Mouse (Mus musculus): Measurements from ENCODE around the gene Arl4c. TPM values are rescaled to one million over a fixed set of nuclear protein-coding genes. Genes with fewer than 3 reads are reported as not detected.

Gene Arl4c
- polyA plus RNA-seq, 1 experiment from 2014 or later, result 11.8 TPM

DNA sequence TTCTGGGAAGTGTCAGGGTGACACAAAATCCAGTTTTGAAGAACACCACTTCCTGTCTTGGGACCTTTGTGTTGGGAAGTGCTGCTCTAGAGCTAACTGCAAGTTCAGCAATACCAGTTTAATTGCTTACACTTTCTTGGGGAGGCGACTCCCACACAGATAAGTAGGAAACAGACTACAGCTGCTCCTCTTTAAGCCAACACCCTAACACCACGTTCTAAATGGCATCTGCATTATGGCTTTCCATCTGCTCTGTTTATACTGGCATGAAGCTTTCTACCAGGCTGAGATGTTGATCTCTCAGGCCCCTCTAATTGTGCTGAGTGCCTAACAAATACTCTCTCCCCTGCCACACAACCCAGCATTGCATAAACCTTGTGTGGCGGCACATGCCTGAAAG, 36.9 kb upstream of the Arl4c start:
- no peak overlapping the region for H3K4me2 ChIP-seq (ENCODE audit: low read depth)
- no peak for ATAC-seq (ENCODE audit: insufficient read depth, low FRiP score, low TSS enrichment)
- no peak for DNase-seq (ENCODE audit: low spot score)
- 73% methylated on average over 3 of the region's 3 CpGs for WGBS
- no peaks in the 10 kb centered on the region for H3K9me3 ChIP-seq (ENCODE audit: control insufficient read depth, low read length)
- H3K9ac ChIP-seq (ENCODE audit: low read length), result no peak overlapping the region
- no peak overlapping the region for H3K27ac ChIP-seq (ENCODE audit: low read depth, low read length)
- no peaks in the 10 kb centered on the region for H3K36me3 ChIP-seq (ENCODE audit: control insufficient read depth, insufficient read depth, low read length)
- H3K4me3 ChIP-seq (ENCODE audit: low read depth, low read length), result no peak overlapping the region
- H3K27me3 ChIP-seq (ENCODE audit: control insufficient read depth, insufficient read depth, low read length), result no peaks in the 10 kb centered on the region
- no peaks in the 10 kb centered on the region for H3K4me1 ChIP-seq (ENCODE audit: control insufficient read depth, insufficient read depth, low read length)

DNA sequence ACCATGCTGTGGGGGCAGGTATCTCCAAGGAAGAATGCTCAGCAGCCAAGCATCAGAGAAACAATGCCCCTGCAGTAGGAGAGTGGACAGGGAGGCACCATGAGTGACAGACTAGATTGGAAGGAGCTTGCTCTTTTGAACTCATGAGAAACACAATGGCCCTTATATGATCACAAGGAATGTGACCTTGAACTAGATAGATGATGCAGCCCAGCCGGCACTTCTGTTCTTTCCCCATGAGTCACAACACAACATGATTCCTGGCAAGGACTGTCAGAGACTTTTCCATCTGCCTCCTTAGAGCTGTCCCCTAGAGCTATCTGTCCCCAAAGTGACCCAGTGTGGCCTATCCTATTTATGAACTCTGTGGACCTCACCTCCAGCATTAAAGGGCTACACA, 27.5 kb upstream of the Arl4c start:
- no peak overlapping the region for H3K4me2 ChIP-seq (ENCODE audit: low read depth)
- no peak overlapping the region for H3K4me3 ChIP-seq (ENCODE audit: low read depth, low read length)
- ATAC-seq (ENCODE audit: insufficient read depth, low FRiP score, low TSS enrichment) (no peak), DNase-seq (ENCODE audit: low spot score) (no peak)
- no peaks in the 10 kb centered on the region for H3K36me3 ChIP-seq (ENCODE audit: control insufficient read depth, insufficient read depth, low read length)
- no peaks in the 10 kb centered on the region for H3K27me3 ChIP-seq (ENCODE audit: control insufficient read depth, insufficient read depth, low read length)
- H3K4me1 ChIP-seq (ENCODE audit: control insufficient read depth, insufficient read depth, low read length), result no peaks in the 10 kb centered on the region
- no peak overlapping the region for H3K27ac ChIP-seq (ENCODE audit: low read depth, low read length)
- no peaks in the 10 kb centered on the region for H3K9me3 ChIP-seq (ENCODE audit: control insufficient read depth, low read length)
- WGBS, result 77% methylated on average over 1 of the region's 1 CpGs
- H3K9ac ChIP-seq (ENCODE audit: low read length), result no peak overlapping the region

DNA sequence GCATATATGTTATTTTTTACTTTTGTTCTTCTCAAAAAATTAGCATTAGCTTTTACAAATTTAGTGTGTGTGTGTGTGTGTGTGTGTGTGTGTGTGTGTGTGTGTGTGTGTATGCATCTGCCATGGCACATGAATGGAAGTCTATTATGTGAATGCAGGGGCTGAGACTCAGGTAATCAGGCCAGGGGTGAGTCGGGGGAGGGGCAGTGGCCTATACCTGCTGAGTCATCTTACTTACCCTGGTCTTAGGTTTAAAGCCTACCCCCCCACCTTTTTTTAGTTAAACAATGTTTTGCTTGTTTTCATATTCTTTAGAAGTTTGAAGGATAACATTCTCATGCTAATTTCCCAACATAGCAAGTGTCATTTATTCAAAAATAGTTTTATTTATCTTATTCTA, 25.3 kb upstream of the Arl4c start:
- DNase-seq (ENCODE audit: low spot score) (no peak), ATAC-seq (ENCODE audit: insufficient read depth, low FRiP score, low TSS enrichment) (no peak)
- 94% methylated on average over 1 of the region's 1 CpGs for WGBS
- no peak overlapping the region for H3K27ac ChIP-seq (ENCODE audit: low read depth, low read length)
- H3K36me3 ChIP-seq (ENCODE audit: control insufficient read depth, insufficient read depth, low read length), result no peaks in the 10 kb centered on the region
- no peak overlapping the region for H3K4me3 ChIP-seq (ENCODE audit: low read depth, low read length)
- H3K27me3 ChIP-seq (ENCODE audit: control insufficient read depth, insufficient read depth, low read length), result no peaks in the 10 kb centered on the region
- H3K9me3 ChIP-seq (ENCODE audit: control insufficient read depth, low read length), result no peaks in the 10 kb centered on the region
- no peaks in the 10 kb centered on the region for H3K4me1 ChIP-seq (ENCODE audit: control insufficient read depth, insufficient read depth, low read length)
- H3K9ac ChIP-seq (ENCODE audit: low read length), result no peak overlapping the region
- H3K4me2 ChIP-seq (ENCODE audit: low read depth), result no peak overlapping the region

DNA sequence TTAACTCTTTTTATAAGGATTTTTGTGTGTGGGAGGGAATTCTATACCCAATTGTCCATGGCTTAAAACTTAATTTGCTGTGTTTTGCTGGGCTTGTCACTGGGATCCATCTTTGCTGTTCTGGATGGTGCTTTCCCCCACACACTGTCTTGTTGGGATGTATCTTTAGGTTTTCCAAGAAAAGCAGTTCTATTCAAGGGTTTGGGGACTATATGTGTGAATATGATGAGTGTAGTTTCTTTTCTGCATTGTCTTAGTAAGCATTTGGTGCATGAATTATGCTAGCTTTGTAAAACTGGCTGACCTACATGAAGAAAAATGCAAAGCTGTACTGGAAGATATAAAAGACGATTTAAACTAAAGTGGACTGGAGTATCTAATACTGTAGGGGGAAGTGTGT, 23.7 kb upstream of the Arl4c start:
- Histone ChIP-seq H3K9ac (ENCODE audit: low read length) (no peak overlapping the region), H3K9me3 (ENCODE audit: control insufficient read depth, low read length) (no peaks in the 10 kb centered on the region), H3K27me3 (ENCODE audit: control insufficient read depth, insufficient read depth, low read length) (no peaks in the 10 kb centered on the region), H3K36me3 (ENCODE audit: control insufficient read depth, insufficient read depth, low read length) (no peaks in the 10 kb centered on the region), H3K4me2 (ENCODE audit: low read depth) (no peak overlapping the region), H3K27ac (ENCODE audit: low read depth, low read length) (no peak overlapping the region), H3K4me1 (ENCODE audit: control insufficient read depth, insufficient read depth, low read length) (no peaks in the 10 kb centered on the region), H3K4me3 (ENCODE audit: low read depth, low read length) (no peak overlapping the region)
- 92% methylated on average over 1 of the region's 1 CpGs for WGBS
- ATAC-seq (ENCODE audit: insufficient read depth, low FRiP score, low TSS enrichment), result no peak
- no peak for DNase-seq (ENCODE audit: low spot score)

DNA sequence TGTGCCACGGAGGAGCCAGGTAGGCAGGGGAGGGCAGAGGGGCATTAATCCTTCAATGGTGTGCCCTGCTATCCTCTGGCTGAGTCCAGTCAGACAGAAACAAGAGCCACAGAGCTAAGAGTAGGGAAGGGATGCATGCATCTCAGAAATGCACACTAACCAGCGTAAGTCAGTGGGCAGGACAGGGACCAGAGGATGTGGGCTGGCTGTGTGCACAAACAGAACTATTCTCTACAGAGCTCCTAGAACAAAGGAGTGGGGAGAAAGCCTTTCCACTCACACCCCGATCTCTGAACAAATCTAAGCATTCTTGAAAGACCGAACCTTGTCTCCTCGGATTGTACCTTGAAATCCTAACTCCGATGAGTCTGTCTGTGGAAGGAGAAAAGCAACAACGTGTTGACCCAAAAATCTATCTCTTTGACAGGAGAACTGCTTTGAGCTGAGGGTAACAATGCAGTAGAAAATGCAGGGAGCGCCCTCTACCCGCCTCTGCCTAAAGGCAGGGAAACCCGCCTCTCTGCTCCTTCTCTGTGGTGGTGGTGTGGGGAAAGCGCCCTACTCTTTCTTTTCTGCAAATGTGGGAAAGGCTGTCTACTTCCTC, 18.7 kb upstream of the Arl4c start:
- DNase-seq (ENCODE audit: low spot score) (no peak), ATAC-seq (ENCODE audit: insufficient read depth, low FRiP score, low TSS enrichment) (no peak)
- Histone ChIP-seq H3K9ac (ENCODE audit: low read length) (no peak overlapping the region), H3K27me3 (ENCODE audit: control insufficient read depth, insufficient read depth, low read length) (no peaks in the 10 kb centered on the region), H3K4me1 (ENCODE audit: control insufficient read depth, insufficient read depth, low read length) (no peaks in the 10 kb centered on the region), H3K9me3 (ENCODE audit: control insufficient read depth, low read length) (no peaks in the 10 kb centered on the region), H3K4me2 (ENCODE audit: low read depth) (no peak overlapping the region), H3K36me3 (ENCODE audit: control insufficient read depth, insufficient read depth, low read length) (no peaks in the 10 kb centered on the region), H3K27ac (ENCODE audit: low read depth, low read length) (no peak overlapping the region), H3K4me3 (ENCODE audit: low read depth, low read length) (no peak overlapping the region)
- 49% methylated on average over 11 of the region's 11 CpGs for WGBS

DNA sequence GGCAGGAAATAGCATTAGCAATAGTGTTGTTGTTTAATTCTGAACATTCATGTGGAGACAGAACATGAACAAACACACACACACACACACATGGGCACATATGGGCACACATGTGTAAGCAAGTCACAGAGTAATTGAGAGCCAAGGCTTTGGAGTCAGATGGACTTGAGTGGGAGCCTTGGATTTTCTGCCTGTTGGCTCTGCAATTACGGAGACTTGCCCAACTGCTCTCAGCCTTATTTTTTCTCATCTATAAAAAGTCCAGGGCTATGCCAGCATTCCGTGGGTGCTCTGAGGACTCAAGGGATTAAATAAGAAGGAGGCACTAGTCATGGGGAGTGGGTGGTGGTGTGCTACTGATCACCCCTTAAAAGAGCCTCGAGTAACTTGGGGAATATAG, 16.5 kb upstream of the Arl4c start:
- H3K27me3 ChIP-seq (ENCODE audit: control insufficient read depth, insufficient read depth, low read length), result no peaks in the 10 kb centered on the region
- DNase-seq (ENCODE audit: low spot score), result no peak
- H3K9me3 ChIP-seq (ENCODE audit: control insufficient read depth, low read length), result no peaks in the 10 kb centered on the region
- no peak for ATAC-seq (ENCODE audit: insufficient read depth, low FRiP score, low TSS enrichment)
- H3K4me3 ChIP-seq (ENCODE audit: low read depth, low read length), result no peak overlapping the region
- H3K27ac ChIP-seq (ENCODE audit: low read depth, low read length), result no peak overlapping the region
- no peaks in the 10 kb centered on the region for H3K36me3 ChIP-seq (ENCODE audit: control insufficient read depth, insufficient read depth, low read length)
- H3K4me2 ChIP-seq (ENCODE audit: low read depth), result no peak overlapping the region
- 83% methylated on average over 3 of the region's 3 CpGs for WGBS
- H3K9ac ChIP-seq (ENCODE audit: low read length), result no peak overlapping the region
- no peaks in the 10 kb centered on the region for H3K4me1 ChIP-seq (ENCODE audit: control insufficient read depth, insufficient read depth, low read length)

DNA sequence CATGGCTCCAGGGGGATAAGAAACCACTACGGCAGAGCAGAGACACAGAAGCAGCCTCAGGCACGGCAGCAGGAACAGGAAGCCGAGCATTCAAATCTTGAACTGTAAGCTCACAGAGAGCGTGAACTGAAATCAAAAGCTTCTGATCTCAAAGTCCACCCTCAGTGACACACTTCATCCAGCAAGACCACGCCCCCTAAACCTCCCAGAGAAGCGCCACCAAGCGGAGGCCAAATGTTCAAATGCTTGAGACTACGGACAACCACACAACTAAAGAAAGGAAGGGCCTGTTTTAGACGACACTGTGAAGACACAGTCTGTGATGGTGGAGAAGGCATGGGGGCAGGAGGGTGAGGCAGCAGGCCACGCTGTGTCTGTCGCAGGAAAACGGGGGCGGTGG, 15.7 kb upstream of the Arl4c start:
- WGBS, result 82% methylated on average over 13 of the region's 13 CpGs
- no peaks in the 10 kb centered on the region for H3K27me3 ChIP-seq (ENCODE audit: control insufficient read depth, insufficient read depth, low read length)
- no peak for ATAC-seq (ENCODE audit: insufficient read depth, low FRiP score, low TSS enrichment)

DNA sequence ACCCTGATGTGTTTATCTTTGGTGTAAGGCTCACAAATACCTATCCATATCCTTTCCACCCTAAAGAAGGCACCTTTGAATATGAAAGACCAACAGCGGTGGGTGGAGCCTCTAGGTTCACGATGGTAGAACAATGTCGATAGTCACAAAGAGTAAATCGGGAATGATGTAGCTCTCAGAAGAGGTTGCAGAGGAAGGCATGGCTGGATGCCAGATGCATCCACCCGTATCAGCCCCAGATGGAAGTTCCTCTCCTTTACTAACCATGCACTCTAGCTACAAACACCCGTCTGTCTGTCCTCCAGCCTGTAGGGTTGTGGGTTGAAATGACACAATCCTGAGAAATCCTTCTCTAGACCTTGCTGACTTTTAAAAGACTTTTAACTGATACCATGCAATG, 10.0 kb upstream of the Arl4c start:
- 78% methylated on average over 6 of the region's 6 CpGs for WGBS
- H3K4me3 ChIP-seq (ENCODE audit: low read depth, low read length), result no peak overlapping the region
- no peak for ATAC-seq (ENCODE audit: insufficient read depth, low FRiP score, low TSS enrichment)
- no peaks in the 10 kb centered on the region for H3K27me3 ChIP-seq (ENCODE audit: control insufficient read depth, insufficient read depth, low read length)
- no peak overlapping the region for H3K27ac ChIP-seq (ENCODE audit: low read depth, low read length)
- no peaks in the 10 kb centered on the region for H3K36me3 ChIP-seq (ENCODE audit: control insufficient read depth, insufficient read depth, low read length)
- H3K4me2 ChIP-seq (ENCODE audit: low read depth), result no peak overlapping the region
- no peaks in the 10 kb centered on the region for H3K4me1 ChIP-seq (ENCODE audit: control insufficient read depth, insufficient read depth, low read length)
- no peaks in the 10 kb centered on the region for H3K9me3 ChIP-seq (ENCODE audit: control insufficient read depth, low read length)
- no peak for DNase-seq (ENCODE audit: low spot score)
- H3K9ac ChIP-seq (ENCODE audit: low read length), result no peak overlapping the region

More for the DNA sequence above, 15.7 kb upstream of the Arl4c start:
- Histone ChIP-seq H3K9ac (ENCODE audit: low read length) (no peak overlapping the region), H3K4me2 (ENCODE audit: low read depth) (no peak overlapping the region), H3K4me3 (ENCODE audit: low read depth, low read length) (no peak overlapping the region), H3K36me3 (ENCODE audit: control insufficient read depth, insufficient read depth, low read length) (no peaks in the 10 kb centered on the region), H3K27ac (ENCODE audit: low read depth, low read length) (no peak overlapping the region), H3K4me1 (ENCODE audit: control insufficient read depth, insufficient read depth, low read length) (no peaks in the 10 kb centered on the region), H3K9me3 (ENCODE audit: control insufficient read depth, low read length) (no peaks in the 10 kb centered on the region)
- DNase-seq (ENCODE audit: low spot score), result no peak

DNA sequence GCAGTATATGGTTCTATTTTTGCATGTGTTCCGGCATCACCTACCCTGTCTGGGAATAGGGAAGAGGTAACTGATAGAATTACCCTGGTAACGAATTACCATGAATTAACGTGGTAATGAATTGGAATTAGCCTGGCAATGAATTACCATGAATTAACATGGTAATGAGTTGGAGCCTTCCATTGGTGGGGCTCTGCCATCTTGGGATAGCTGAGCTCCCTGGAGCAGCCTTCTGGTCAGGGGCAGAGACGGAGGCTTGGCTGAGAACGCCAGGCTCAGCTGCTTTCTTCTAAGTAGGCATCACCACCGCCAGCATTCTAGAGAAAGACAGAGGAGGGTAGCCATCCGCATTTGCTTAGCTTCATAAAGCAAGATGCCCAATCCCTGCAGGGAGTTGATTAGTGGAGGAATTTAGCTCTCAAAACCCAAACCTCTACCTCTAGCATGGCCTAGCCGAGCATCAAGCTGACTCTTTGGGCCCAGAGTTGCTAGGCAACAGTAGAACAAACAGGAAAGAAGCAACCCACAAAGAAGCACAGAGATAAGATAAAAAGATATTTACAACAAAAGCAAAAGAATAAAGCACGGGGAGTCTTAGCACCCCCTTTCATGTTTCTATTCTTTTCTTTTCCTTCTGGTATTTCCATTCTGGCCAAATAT, 6.8 kb upstream of the Arl4c start:
- Histone ChIP-seq H3K9ac (ENCODE audit: low read length) (no peak overlapping the region), H3K4me3 (ENCODE audit: low read depth, low read length) (no peak overlapping the region), H3K9me3 (ENCODE audit: control insufficient read depth, low read length) (no peaks in the 10 kb centered on the region), H3K4me1 (ENCODE audit: control insufficient read depth, insufficient read depth, low read length) (0 out of 2 replicates have a peak, but pooled peaks cover 2% of the 10 kb centered on the region), H3K27me3 (ENCODE audit: control insufficient read depth, insufficient read depth, low read length) (no peaks in the 10 kb centered on the region), H3K36me3 (ENCODE audit: control insufficient read depth, insufficient read depth, low read length) (no peaks in the 10 kb centered on the region), H3K4me2 (ENCODE audit: low read depth) (no peak overlapping the region), H3K27ac (ENCODE audit: low read depth, low read length) (no peak overlapping the region)
- DNase-seq (ENCODE audit: low spot score), result no peak
- 75% methylated on average over 9 of the region's 9 CpGs for WGBS
- no peak for ATAC-seq (ENCODE audit: insufficient read depth, low FRiP score, low TSS enrichment)

Measured in neural tube, embryonic 11.5 days (tissue).